Mouse (Mus musculus) E14TG2a.4 (cell line): ENCODE data around the gene Lamtor1.

Experiments used
- CTCF ChIP-seq: conservative IDR thresholded peaks from 2 replicates; pipeline ENCODE4 v1.5.1; 2014; ENCODE audit warnings: low read length
- POU5F1 ChIP-seq: IDR thresholded peaks from 2 replicates; pipeline ENCODE4 v1.6.1; 2014; ENCODE audit warnings: low read length, borderline replicate concordance

DNA sequence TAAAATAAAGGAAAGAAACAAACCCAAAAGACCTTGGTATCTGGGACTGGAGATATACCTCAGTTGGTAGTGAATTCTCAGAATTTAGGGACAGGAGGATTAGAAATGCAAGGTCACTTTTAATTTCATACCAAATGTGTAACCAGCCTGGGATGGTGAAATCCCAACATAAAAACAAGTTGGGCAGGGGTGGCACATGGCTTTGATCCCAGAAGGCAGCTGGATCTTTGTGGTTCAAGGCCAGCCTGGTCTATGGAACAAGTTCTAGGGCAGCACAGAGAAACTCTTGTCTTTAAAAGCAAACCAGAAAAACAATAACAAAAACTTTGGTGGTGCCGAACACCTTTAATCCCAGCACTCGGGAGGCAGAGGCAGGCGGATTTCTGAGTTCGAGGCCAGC lies 38.2 kb upstream of the Lamtor1 start:
- TF ChIP-seq CTCF (no peak), POU5F1 (no peak)
